Mouse (Mus musculus) heart, embryonic 13.5 days (tissue): Measurements from ENCODE around the gene Agl. TPM values are rescaled to one million over a fixed set of nuclear protein-coding genes. Genes with fewer than 3 reads are reported as not detected.

Experiments
- ATAC-seq: fragments of 200-750 bp; cut with Nextera tagmentation; 2 replicates; pipeline ENCODE4 v1.8.0; 2017; ENCODE audit warnings: moderate TSS enrichment; ENCODE audit not compliant: insufficient number of reproducible peaks, low FRiP score, low TSS enrichment; ENCODE audit errors: extremely low read depth
- H3K27ac ChIP-seq: fragments of 300-500 bp; sonication (generic); replicated peaks from 2 replicates; pipeline ENCODE4 v1.5.1; 2015; ENCODE audit warnings: moderate library complexity, mild to moderate bottlenecking, inconsistent platforms
- H3K27me3 ChIP-seq: fragments of 300-500 bp; sonication (generic); replicated peaks from 2 replicates; pipeline ENCODE4 v1.6.1; 2015; ENCODE audit warnings: mild to moderate bottlenecking, inconsistent platforms
- H3K36me3 ChIP-seq: fragments of 300-500 bp; sonication (generic); 2 replicates; pipeline ENCODE4 v1.6.1; 2015; ENCODE audit warnings: mild to moderate bottlenecking, inconsistent platforms
- H3K4me1 ChIP-seq: fragments of 300-500 bp; sonication (generic); 2 replicates; pipeline ENCODE4 v1.6.1; 2015; ENCODE audit warnings: inconsistent platforms
- H3K4me2 ChIP-seq: fragments of 300-500 bp; sonication (generic); 2 replicates; pipeline ENCODE4 v1.6.1; 2015; ENCODE audit warnings: inconsistent platforms, mild to moderate bottlenecking, moderate library complexity
- H3K4me3 ChIP-seq: fragments of 300-500 bp; sonication (generic); 2 replicates; pipeline ENCODE4 v1.5.1; 2015; ENCODE audit warnings: moderate library complexity, mild to moderate bottlenecking, inconsistent platforms
- H3K9ac ChIP-seq: fragments of 300-500 bp; sonication (generic); 2 replicates; pipeline ENCODE4 v1.6.1; 2015; ENCODE audit warnings: inconsistent platforms, mild to moderate bottlenecking, moderate library complexity
- H3K9me3 ChIP-seq: fragments of 300-500 bp; sonication (generic); 2 replicates; pipeline ENCODE4 v1.6.1; 2016; ENCODE audit warnings: inconsistent platforms
- WGBS: fragments of 180-500 bp; shearing (Covaris S2); methylation state at CpG from one replicate; pipeline ENCODE4 v1.1.7; 2015; ENCODE audit warnings: mixed read lengths; 5-methylcytosine and 5-hydroxymethylcytosine counted together
- polyA plus RNA-seq: library from polyadenylated mRNA; unstranded; fragments of >200 nt; fragmentation: Nextera tagmentation; extraction: Ambion mirVana; gene quantifications from 2 replicates; pipeline ENCODE4 v1.2.1, GENCODE M21; 2015

The Agl gene
- polyA plus RNA-seq = 43.3 and 44.3 TPM in 2 replicates

GRCm38 (mm10) chr3:116807811-116808506 lies at the start of gene Agl:
Gene Agl, minus strand, starts transcription at chr3:116808166.
- ATAC-seq = peak; percentile 100
- H3K4me3 ChIP-seq = peak within 1 kb of the TSS; percentile 71
- H3K36me3 ChIP-seq = peaks cover 18% of the 10 kb centered on the region
- peaks cover 32% of the 10 kb centered on the region for H3K4me1 ChIP-seq
- H3K9ac ChIP-seq = peak within 1 kb of the TSS; percentile 89
- under 1% methylated on average over 54 of the region's 57 CpGs for WGBS
- H3K27ac ChIP-seq = peak within 1 kb of the TSS; percentile 98
- no peaks in the 10 kb centered on the region for H3K27me3 ChIP-seq
- H3K9me3 ChIP-seq = no peaks in the 10 kb centered on the region
- peak within 1 kb of the TSS; percentile 85 for H3K4me2 ChIP-seq

- Histone ChIP-seq H3K27ac (no peak overlapping the region), H3K4me1 (no peaks in the 10 kb centered on the region), H3K27me3 (no peaks in the 10 kb centered on the region), H3K9ac (no peak overlapping the region), H3K36me3 (no peaks in the 10 kb centered on the region), H3K4me3 (no peak overlapping the region), H3K4me2 (no peak overlapping the region), H3K9me3 (no peaks in the 10 kb centered on the region)
- ATAC-seq = no peak
- WGBS = 73% methylated on average over 6 of the region's 6 CpGs
Observed at GRCm38 (mm10) chr3:116857611-116858010, 49.6 kb upstream of the Agl start.

GRCm38 (mm10) chr3:116852421-116852820 lies 44.5 kb upstream of the Agl start:
- H3K4me2 ChIP-seq = no peak overlapping the region
- no peaks in the 10 kb centered on the region for H3K4me1 ChIP-seq
- H3K9ac ChIP-seq = no peak overlapping the region
- no peak overlapping the region for H3K27ac ChIP-seq
- H3K4me3 ChIP-seq = no peak overlapping the region
- 79% methylated on average over 3 of the region's 3 CpGs for WGBS
- no peak for ATAC-seq
- H3K27me3 ChIP-seq = no peaks in the 10 kb centered on the region; the same call in 1 of the 2 replicates
- H3K36me3 ChIP-seq = no peaks in the 10 kb centered on the region
- no peaks in the 10 kb centered on the region for H3K9me3 ChIP-seq

GRCm38 (mm10) chr3:116850376-116850775 lies 42.4 kb upstream of the Agl start:
- WGBS = 83% methylated on average over 1 of the region's 1 CpGs
- no peak overlapping the region for H3K9ac ChIP-seq

GRCm38 (mm10) chr3:116848936-116849335 lies 41.0 kb upstream of the Agl start:
- Histone ChIP-seq H3K9me3 (no peaks in the 10 kb centered on the region), H3K4me1 (no peaks in the 10 kb centered on the region), H3K36me3 (no peaks in the 10 kb centered on the region), H3K4me2 (no peak overlapping the region), H3K4me3 (no peak overlapping the region), H3K27ac (no peak overlapping the region), H3K27me3 (no peaks in the 10 kb centered on the region; the same call in 1 of the 2 replicates), H3K9ac (no peak overlapping the region)
- ATAC-seq = no peak
- WGBS = 63% methylated on average over 4 of the region's 4 CpGs

More at GRCm38 (mm10) chr3:116850376-116850775, 42.4 kb upstream of the Agl start:
- Histone ChIP-seq H3K9me3 (no peaks in the 10 kb centered on the region), H3K36me3 (no peaks in the 10 kb centered on the region), H3K4me1 (no peaks in the 10 kb centered on the region), H3K27ac (no peak overlapping the region), H3K27me3 (no peaks in the 10 kb centered on the region; the same call in 1 of the 2 replicates), H3K4me2 (no peak overlapping the region), H3K4me3 (no peak overlapping the region)
- no peak for ATAC-seq

- 82% methylated on average over 1 of the region's 1 CpGs for WGBS
- no peak overlapping the region for H3K4me3 ChIP-seq
- H3K4me1 ChIP-seq = no peaks in the 10 kb centered on the region
- no peak overlapping the region for H3K27ac ChIP-seq
- no peaks in the 10 kb centered on the region for H3K36me3 ChIP-seq
- H3K4me2 ChIP-seq = no peak overlapping the region
- H3K9ac ChIP-seq = no peak overlapping the region
- ATAC-seq = no peak
- no peaks in the 10 kb centered on the region; the same call in 1 of the 2 replicates for H3K27me3 ChIP-seq
- H3K9me3 ChIP-seq = no peaks in the 10 kb centered on the region
Observed at GRCm38 (mm10) chr3:116848099-116848498, 40.1 kb upstream of the Agl start.

- Histone ChIP-seq H3K27me3 (no peaks in the 10 kb centered on the region), H3K9me3 (no peaks in the 10 kb centered on the region), H3K4me2 (no peak overlapping the region), H3K4me3 (no peak overlapping the region), H3K4me1 (no peaks in the 10 kb centered on the region), H3K9ac (no peak overlapping the region), H3K36me3 (no peaks in the 10 kb centered on the region), H3K27ac (no peak overlapping the region)
- ATAC-seq = no peak
- 34% methylated on average over 4 of the region's 4 CpGs for WGBS
Observed at GRCm38 (mm10) chr3:116846084-116846483, 38.1 kb upstream of the Agl start.

- H3K4me3 ChIP-seq = no peak overlapping the region
- H3K4me2 ChIP-seq = no peak overlapping the region
- H3K36me3 ChIP-seq = no peaks in the 10 kb centered on the region
- ATAC-seq = no peak
- no peak overlapping the region for H3K9ac ChIP-seq
- H3K4me1 ChIP-seq = no peaks in the 10 kb centered on the region
- no peak overlapping the region for H3K27ac ChIP-seq
- H3K9me3 ChIP-seq = no peaks in the 10 kb centered on the region
- H3K27me3 ChIP-seq = no peaks in the 10 kb centered on the region
- WGBS = 84% methylated on average over 10 of the region's 10 CpGs
Observed at GRCm38 (mm10) chr3:116844880-116845579, 37.1 kb upstream of the Agl start.

GRCm38 (mm10) chr3:116841311-116841710 lies 33.3 kb upstream of the Agl start:
- H3K9ac ChIP-seq = no peak overlapping the region
- H3K27ac ChIP-seq = no peak overlapping the region
- H3K27me3 ChIP-seq = no peaks in the 10 kb centered on the region
- no peak overlapping the region for H3K4me2 ChIP-seq
- H3K36me3 ChIP-seq = no peaks in the 10 kb centered on the region
- no peak overlapping the region for H3K4me3 ChIP-seq
- H3K9me3 ChIP-seq = no peaks in the 10 kb centered on the region
- ATAC-seq = no peak
- H3K4me1 ChIP-seq = no peaks in the 10 kb centered on the region
- 87% methylated on average over 2 of the region's 2 CpGs for WGBS

GRCm38 (mm10) chr3:116836681-116837475 lies 28.9 kb upstream of the Agl start:
- H3K27ac ChIP-seq = no peak overlapping the region
- WGBS = 77% methylated on average over 23 of the region's 23 CpGs
- H3K4me1 ChIP-seq = peaks cover 13% of the 10 kb centered on the region
- H3K36me3 ChIP-seq = no peaks in the 10 kb centered on the region
- H3K4me3 ChIP-seq = no peak overlapping the region
- H3K27me3 ChIP-seq = no peaks in the 10 kb centered on the region
- no peaks in the 10 kb centered on the region for H3K9me3 ChIP-seq
- H3K9ac ChIP-seq = no peak overlapping the region
- H3K4me2 ChIP-seq = no peak overlapping the region
- ATAC-seq = no peak
